Mouse (Mus musculus) midbrain, embryonic 15.5 days (tissue): ENCODE data around the gene Olfr169. TPM values are rescaled to one million over a fixed set of nuclear protein-coding genes. Genes with fewer than 3 reads are reported as not detected.
"Not testable (repeated sequence)": the region's sequence is repeated elsewhere in the genome, so short reads cannot be mapped to it uniquely, and the experiment has no call there.

Source experiments
- ATAC-seq: fragments of 200-750 bp; cut with Nextera tagmentation; replicated peaks from 2 replicates; pipeline ENCODE4 v1.8.0; 2017; ENCODE audit warnings: moderate TSS enrichment
- H3K27ac ChIP-seq: fragments of 300-500 bp; sonication (generic); 2 replicates; pipeline ENCODE4 v1.5.1; 2015; ENCODE audit warnings: mild to moderate bottlenecking, inconsistent platforms
- H3K27me3 ChIP-seq: fragments of 300-500 bp; sonication (generic); replicated peaks from 2 replicates; pipeline ENCODE4 v1.6.1; 2015; ENCODE audit warnings: inconsistent platforms
- H3K36me3 ChIP-seq: fragments of 300-500 bp; sonication (generic); replicated peaks from 2 replicates; pipeline ENCODE4 v1.6.1; 2015; ENCODE audit warnings: inconsistent platforms
- H3K4me1 ChIP-seq: fragments of 300-500 bp; sonication (generic); 2 replicates; pipeline ENCODE4 v1.6.1; 2015; ENCODE audit warnings: inconsistent platforms
- H3K4me2 ChIP-seq: fragments of 300-500 bp; sonication (generic); 2 replicates; pipeline ENCODE4 v1.6.1; 2015; ENCODE audit warnings: inconsistent platforms, mild to moderate bottlenecking, moderate library complexity
- H3K4me3 ChIP-seq: fragments of 300-500 bp; sonication (generic); 2 replicates; pipeline ENCODE4 v1.5.1; 2015; ENCODE audit warnings: mild to moderate bottlenecking, inconsistent platforms
- H3K9ac ChIP-seq: fragments of 300-500 bp; sonication (generic); 2 replicates; pipeline ENCODE4 v1.6.1; 2015; ENCODE audit warnings: mild to moderate bottlenecking, inconsistent platforms
- H3K9me3 ChIP-seq: fragments of 300-500 bp; sonication (generic); 2 replicates; pipeline ENCODE4 v1.6.1; 2016; ENCODE audit warnings: inconsistent platforms
- WGBS: fragments of 180-500 bp; shearing (Covaris S2); methylation state at CpG from one replicate; pipeline ENCODE4 v1.1.7; 2015; ENCODE audit warnings: mixed read lengths; 5-methylcytosine and 5-hydroxymethylcytosine counted together
- polyA plus RNA-seq: library from polyadenylated mRNA; unstranded; fragments of >200 nt; fragmentation: Nextera tagmentation; extraction: Ambion mirVana; gene quantifications from 2 replicates; pipeline ENCODE4 v1.2.1, GENCODE M21; 2015

Gene Olfr169
- polyA plus RNA-seq: not detected in 2 replicates

DNA sequence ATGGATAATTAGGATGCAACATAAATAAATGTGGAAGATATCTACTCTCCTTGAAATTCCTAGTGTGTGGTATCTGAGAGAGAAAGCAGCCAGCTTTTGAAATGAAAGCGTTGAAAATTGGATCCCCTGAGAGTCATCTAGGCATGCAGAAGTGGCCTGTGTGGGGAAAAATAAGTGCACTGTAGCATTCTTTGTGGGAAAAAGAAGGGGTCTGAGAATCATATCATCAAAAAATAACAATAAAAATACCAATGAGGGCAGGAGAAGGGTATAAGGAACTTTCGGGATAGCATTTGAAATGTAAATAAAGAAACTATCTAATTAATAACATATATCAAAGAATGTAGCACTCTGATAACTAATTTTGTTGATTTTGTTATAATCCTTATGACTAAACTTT lies at the start of gene Olfr169:
Olfr169 (minus strand) TSS at position 101 of the 400 bp plus-strand sequence.
- not testable (repeated sequence) for H3K27me3 ChIP-seq, H3K27ac ChIP-seq, H3K9ac ChIP-seq, H3K4me1 ChIP-seq, H3K4me2 ChIP-seq, H3K9me3 ChIP-seq, H3K36me3 ChIP-seq, ATAC-seq, H3K4me3 ChIP-seq
- WGBS: 91% methylated on average over 2 of the region's 2 CpGs

DNA sequence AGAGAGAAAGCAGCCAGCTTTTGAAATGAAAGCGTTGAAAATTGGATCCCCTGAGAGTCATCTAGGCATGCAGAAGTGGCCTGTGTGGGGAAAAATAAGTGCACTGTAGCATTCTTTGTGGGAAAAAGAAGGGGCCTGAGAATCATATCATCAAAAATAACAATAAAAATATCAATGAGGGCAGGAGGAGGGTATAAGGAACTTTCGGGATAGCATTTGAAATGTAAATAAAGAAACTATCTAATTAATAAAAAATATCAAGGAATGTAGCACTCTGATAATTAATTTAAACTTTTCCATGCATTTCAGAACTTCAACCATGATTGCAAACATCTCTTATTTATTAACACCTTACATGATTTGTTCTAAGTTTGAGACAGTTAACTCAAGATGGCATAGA lies 40.2 kb upstream of the Olfr169 start, which contains the start of gene Olfr170:
Olfr170 (minus strand) TSS at position 101 of the 400 bp plus-strand sequence.
- H3K27ac ChIP-seq, H3K9me3 ChIP-seq, H3K4me2 ChIP-seq, H3K4me3 ChIP-seq, H3K4me1 ChIP-seq, ATAC-seq, H3K27me3 ChIP-seq, H3K36me3 ChIP-seq, H3K9ac ChIP-seq: not testable (repeated sequence)
- WGBS: 92% methylated on average over 2 of the region's 2 CpGs

DNA sequence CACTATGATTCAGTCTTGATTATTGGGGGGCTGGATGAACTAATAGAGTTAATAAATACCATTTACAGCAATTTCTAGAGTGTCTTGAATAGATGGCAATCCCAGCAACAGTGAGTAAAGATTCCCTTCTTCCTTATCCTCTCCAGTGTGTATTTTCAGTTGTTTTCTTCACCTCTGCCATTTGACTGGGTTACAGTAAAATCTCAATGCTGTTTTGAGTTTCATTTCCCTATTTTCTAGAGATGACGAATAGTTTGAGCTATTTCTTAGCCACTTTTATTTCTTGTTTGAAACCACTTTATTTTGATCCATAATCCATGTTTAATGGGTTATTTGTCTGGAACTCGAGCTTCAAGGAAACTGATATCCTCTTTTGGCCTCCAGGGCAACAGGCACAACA lies 31.6 kb upstream of the Olfr169 start:
- Histone ChIP-seq H3K36me3 (no peaks in the 10 kb centered on the region), H3K9ac (no peak overlapping the region), H3K9me3 (no peaks in the 10 kb centered on the region), H3K27me3 (no peaks in the 10 kb centered on the region), H3K4me1 (no peaks in the 10 kb centered on the region), H3K4me2 (no peak overlapping the region), H3K27ac (no peak overlapping the region), H3K4me3 (no peak overlapping the region)
- WGBS: 64% methylated on average over 2 of the region's 2 CpGs
- ATAC-seq: no peak

DNA sequence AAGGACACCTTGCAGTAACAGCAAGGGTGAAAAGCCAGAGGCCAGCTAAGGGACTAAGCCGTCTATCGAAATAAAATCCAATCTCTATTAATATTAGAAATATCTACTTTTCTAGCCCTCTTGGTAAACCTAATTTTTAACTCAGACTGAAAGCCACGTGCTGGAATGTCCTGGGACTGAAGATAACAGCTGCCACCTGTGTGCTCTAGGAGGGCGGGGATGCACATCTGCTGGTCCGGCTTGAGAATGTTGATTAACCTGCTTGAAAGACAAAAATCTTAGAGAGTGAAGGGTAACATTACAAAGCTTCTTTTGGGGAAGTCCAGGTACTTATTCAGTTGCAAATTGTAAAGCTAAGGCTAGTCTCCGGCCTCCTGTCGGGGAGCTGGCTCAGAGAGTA lies 18.2 kb downstream of the Olfr169 start:
- ATAC-seq: not testable (repeated sequence)

DNA sequence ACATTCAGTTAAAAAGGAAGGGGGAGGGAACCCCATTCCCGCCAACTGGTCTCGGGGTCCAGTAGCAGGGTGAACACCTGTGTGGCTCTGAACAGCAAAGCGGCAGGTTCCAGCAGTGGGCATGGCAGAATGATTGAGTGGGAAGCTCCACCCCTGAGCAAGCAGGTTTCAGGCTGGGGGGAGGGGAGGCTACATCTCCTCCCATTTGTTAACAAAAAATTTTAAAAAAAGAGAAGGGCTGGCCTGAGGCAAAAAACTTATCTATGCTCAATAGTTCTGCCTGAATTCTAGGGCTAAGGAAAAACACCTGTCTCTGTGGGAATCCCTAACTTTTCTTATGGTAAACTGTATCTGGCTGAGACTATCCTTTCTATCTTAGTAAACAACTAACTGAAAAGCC lies 19.4 kb downstream of the Olfr169 start:
- WGBS: 99% methylated on average over 3 of the region's 3 CpGs
- H3K4me2 ChIP-seq, H3K27ac ChIP-seq, H3K4me1 ChIP-seq, ATAC-seq, H3K9me3 ChIP-seq, H3K4me3 ChIP-seq, H3K9ac ChIP-seq, H3K36me3 ChIP-seq, H3K27me3 ChIP-seq: not testable (repeated sequence)

More for the DNA sequence above, 18.2 kb downstream of the Olfr169 start:
- H3K9me3 ChIP-seq, H3K4me3 ChIP-seq, H3K36me3 ChIP-seq, H3K9ac ChIP-seq, H3K27ac ChIP-seq, H3K4me1 ChIP-seq, H3K27me3 ChIP-seq, H3K4me2 ChIP-seq: not testable (repeated sequence)
- WGBS: 90% methylated on average over 7 of the region's 7 CpGs

DNA sequence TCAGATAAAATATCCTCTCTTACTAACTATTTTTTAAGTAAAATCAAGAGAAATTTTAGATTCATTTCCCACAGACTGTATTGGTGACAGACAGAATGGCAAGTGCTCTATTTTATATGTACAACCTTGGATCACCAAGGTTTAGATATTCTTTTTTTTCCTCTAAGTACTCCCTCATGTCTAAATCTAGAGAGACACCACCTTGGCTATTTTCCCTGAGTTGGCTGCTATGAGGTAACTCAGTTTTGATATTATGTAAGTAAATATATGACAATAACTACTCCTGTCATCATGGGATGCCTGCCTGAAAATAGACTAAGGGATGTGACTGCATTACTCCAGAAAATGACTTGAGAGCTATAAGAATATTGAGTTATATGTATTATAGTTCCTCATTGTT lies 36.2 kb downstream of the Olfr169 start, which contains the start of gene Olfr168:
Olfr168 (minus strand) TSS at position 101 of the 400 bp plus-strand sequence.
- ATAC-seq: no peak

DNA sequence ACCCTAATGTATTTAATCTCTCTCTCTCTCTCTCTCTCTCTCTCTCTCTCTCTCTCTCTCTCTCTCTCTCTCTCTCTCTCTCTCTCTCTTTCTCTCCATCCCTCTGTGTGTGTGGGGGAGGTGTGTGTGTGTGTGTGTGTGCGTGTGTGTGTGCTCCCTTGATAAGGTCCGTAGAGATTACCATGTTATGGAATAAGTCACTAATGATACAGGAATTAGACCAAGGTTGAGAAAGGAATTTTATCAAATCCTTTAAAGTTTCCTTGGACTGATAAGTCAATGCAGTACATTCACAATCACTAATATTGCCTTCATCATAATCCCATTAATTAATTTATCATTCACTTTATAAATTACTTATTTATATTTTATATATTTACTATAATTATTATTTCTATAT lies 49.4 kb downstream of the Olfr169 start, which contains the start of gene Olfr167:
Olfr167 (minus strand) TSS at position 101 of the 400 bp plus-strand sequence.
- Histone ChIP-seq H3K27me3 (no peaks in the 10 kb centered on the region), H3K4me3 (no peak within 1 kb of the TSS), H3K9ac (no peak within 1 kb of the TSS), H3K27ac (no peak within 1 kb of the TSS), H3K4me1 (no peaks in the 10 kb centered on the region), H3K36me3 (no peaks in the 10 kb centered on the region), H3K9me3 (0 out of 2 replicates have a peak, but pooled peaks cover 4% of the 10 kb centered on the region), H3K4me2 (no peak within 1 kb of the TSS)
- 95% methylated on average over 2 of the region's 2 CpGs for WGBS
- no peak for ATAC-seq

More for the DNA sequence above, 36.2 kb downstream of the Olfr169 start, which contains the start of gene Olfr168:
- no peaks in the 10 kb centered on the region for H3K27me3 ChIP-seq
- no peak within 1 kb of the TSS for H3K27ac ChIP-seq
- H3K4me1 ChIP-seq: no peaks in the 10 kb centered on the region
- no peak within 1 kb of the TSS for H3K4me2 ChIP-seq
- no peak within 1 kb of the TSS for H3K9ac ChIP-seq
- H3K9me3 ChIP-seq: 0 out of 2 replicates have a peak, but pooled peaks cover 2% of the 10 kb centered on the region
- no peak within 1 kb of the TSS for H3K4me3 ChIP-seq
- no peaks in the 10 kb centered on the region for H3K36me3 ChIP-seq

Other genes starting within 250 kb of the Olfr169 start
- gene Olfr165, start 148.7 kb downstream of the Olfr169 start, polyA plus RNA-seq: not detected in 2 replicates
- not detected in 2 replicates for gene Olfr166, start 88.1 kb downstream of the Olfr169 start, polyA plus RNA-seq
- not detected in 2 replicates for gene Olfr167, start 49.5 kb downstream of the Olfr169 start, polyA plus RNA-seq
- not detected in 2 replicates for gene Olfr168, start 36.3 kb downstream of the Olfr169 start, polyA plus RNA-seq
- not detected in 2 replicates for gene Olfr170, start 40.1 kb upstream of the Olfr169 start, polyA plus RNA-seq
- gene Olfr171, start 58.1 kb upstream of the Olfr169 start, polyA plus RNA-seq: not detected in 2 replicates
- gene Lamp3, start 134.6 kb upstream of the Olfr169 start, polyA plus RNA-seq: 0.05 TPM in 2 replicates
- 44.3 and 46.4 TPM in 2 replicates for gene B3gnt5, start 188.4 kb upstream of the Olfr169 start, polyA plus RNA-seq